Mouse (Mus musculus): ENCODE measurements at regions not wholly inside any gene's neighbourhood (a gene's known extent, or its start where the extent isn't known, plus 50 kb on each side); places are given as distances from the start of the nearest gene placed in this dataset.

- no peak for DNase-seq (ENCODE audit: low spot score in 2 of 2)
These were observed 85.3 kb downstream of the Tfap2a start for GRCm38 (mm10) chr13:40652916-40653315.

DNA sequence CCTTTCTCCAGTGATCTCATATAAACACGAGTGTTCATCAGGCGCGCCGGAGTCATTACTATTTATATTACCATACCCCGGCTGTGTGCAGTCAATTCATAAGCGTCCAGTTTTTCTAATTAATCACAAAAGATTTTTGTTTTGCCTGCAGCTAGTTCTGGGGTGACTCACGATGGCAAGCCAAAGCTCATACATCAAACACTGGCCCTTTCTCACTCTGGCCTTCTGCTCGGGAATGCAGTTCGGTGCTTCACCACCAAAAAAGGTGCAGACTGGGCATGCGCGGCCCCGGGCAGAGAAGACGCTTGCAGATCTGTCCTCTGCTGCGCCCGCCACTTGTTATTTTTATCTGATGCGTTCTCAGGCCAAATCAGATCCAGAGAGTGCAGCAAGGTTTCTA is 87.1 kb downstream of the Tfap2a start:
- DNase-seq (ENCODE audit: low spot score in 2 of 2): peak; percentile 68 to 84

DNA sequence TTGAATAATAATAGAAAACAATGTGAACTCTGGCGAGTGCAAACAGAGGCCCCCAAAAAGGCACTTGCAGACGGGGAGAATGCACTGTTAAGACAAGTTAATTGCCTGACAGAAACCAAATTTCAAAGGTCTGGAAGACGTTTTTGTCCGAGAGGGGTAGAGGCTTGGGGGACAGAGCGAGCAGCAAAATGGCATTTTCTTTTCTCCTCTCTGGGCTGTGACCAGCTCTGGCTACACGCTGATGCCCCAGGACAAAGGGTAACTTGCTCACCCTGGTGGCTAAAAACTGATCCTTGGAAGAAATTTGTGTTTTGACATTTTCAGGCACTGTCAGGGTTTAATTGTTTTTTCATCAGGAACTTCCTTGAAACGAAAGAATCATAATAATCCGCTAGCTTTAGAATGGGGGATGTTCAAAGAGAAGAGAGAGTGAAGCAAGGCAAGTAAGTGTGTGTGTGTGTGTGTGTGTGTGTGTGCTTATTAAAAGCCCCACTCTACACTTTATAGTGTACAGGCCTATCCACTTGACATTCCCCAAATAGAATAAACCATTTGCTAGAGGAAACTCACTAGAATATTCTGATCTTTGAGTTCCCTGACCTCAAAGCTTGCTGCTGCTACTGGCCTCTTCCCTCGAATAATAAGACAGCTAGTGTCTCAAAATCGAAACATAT is 88.0 kb downstream of the Tfap2a start:
- no peak for DNase-seq (ENCODE audit: low spot score in 2 of 2)

DNA sequence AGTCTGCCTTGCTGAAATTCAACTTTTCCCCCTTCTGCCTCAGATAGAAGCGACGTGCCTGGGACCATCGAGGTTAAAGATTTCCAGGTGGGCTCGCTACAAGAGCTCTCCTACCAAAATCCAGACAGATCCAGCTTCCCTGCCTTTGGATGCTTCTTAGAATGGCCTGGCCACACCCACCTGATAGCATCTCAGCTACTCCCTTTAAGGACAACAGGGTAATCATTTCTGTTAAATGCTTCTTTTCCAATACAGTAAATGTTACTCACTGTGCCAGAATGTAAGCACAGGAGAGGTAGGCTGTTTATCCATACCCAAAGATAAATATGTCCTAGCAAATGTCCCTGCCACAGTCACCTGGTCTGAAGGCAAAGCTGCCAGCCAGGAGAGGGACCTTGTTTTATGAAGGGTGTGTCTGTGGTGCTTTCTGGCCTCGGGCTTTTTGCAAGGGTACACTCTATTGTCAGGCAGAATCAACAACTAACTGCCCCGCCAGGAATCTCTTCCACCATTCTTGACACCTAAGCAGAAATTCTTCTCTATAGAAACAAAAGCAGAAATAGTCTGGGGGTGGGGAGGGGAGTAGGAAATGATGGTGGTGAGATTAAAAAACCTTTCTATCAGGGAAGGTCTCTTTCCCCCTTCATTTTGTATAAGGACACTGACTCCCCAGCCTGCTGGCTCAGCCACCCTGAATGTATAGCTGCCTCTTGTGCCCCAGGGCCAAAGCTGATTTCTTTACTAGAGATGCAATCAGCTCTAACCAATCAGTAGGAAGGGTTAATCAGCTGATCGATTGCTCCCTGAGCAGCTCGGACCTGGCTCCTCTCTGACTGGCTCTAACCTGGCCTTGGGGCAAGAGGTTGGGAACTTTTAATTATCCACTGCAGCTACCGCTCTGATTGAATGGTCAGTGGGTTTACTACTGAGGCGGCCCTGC is 88.8 kb downstream of the Tfap2a start:
- no peak for DNase-seq (ENCODE audit: low spot score in 2 of 2)

DNA sequence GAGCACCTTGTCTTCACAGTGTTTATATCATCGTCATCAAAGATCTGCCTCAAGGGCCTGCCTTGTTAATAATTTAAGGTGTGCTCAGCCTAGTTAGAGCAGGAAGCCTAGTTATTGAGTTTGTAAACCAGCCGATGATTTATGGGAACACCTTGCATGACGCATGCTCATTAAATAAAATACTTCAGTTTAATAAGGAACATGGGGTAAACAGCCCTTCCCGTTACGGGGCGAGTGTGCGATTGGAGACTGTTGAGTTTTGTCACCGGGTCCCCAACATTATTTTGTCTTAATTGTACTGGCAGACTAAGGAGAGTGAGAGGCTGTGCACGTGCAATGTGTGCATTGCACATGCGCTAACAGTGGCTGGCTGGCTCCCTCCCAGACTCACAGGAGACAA is 92.0 kb downstream of the Tfap2a start:
- no peak for DNase-seq (ENCODE audit: low spot score in 2 of 2)

- DNase-seq (ENCODE audit: low spot score in 2 of 2): no peak
These were observed 92.5 kb downstream of the Tfap2a start for GRCm38 (mm10) chr13:40645646-40646045.

DNA sequence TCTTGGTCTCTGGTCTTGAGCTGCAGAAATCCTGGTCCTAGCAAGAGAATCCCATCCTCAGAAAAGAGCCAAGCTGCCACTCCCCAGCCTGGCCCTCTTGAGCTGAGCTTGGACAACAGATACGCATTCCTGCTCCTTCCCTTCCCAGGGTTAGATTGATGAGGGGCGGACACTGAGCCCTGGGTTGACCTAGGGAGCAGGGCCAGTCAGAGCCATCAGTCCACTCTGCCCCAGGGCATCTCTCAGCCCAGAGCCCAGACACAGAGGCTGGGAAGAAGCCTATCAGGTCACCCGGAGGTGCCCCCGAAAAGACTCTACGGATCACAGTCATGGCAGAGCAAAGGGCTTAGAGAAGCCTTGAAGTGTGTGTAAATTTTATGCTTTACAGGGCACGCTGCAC is 95.2 kb downstream of the Tfap2a start:
- no peak for DNase-seq (ENCODE audit: low spot score in 2 of 2)

DNA sequence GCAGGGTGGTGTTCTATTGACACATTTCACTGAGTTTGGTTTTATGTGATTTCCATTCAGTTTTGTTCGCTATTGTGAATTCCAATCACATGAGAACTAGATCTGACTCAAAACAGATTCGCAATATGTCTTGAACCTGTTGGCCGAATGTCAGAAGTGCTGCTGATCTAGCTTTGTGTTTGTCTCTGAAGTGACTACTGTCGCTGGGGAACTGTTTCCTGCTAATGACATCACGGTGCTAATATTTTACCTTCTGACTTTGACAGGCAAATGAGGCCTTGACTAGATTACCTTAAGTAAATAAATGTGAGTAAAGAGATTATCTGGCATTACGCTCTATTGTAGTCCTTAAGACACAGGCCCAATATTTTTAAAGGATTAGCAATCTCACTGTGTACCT is 100.9 kb downstream of the Tfap2a start:
- no peak for DNase-seq (ENCODE audit: low spot score in 2 of 2)

GRCm38 (mm10) chr13:40617881-40618280 is 120.3 kb downstream of the Tfap2a start:
- DNase-seq (ENCODE audit: low spot score in 2 of 2): no peak

- no peak for DNase-seq (ENCODE audit: low spot score in 2 of 2)
These were observed 129.7 kb downstream of the Tfap2a start for GRCm38 (mm10) chr13:40608526-40608925.

DNA sequence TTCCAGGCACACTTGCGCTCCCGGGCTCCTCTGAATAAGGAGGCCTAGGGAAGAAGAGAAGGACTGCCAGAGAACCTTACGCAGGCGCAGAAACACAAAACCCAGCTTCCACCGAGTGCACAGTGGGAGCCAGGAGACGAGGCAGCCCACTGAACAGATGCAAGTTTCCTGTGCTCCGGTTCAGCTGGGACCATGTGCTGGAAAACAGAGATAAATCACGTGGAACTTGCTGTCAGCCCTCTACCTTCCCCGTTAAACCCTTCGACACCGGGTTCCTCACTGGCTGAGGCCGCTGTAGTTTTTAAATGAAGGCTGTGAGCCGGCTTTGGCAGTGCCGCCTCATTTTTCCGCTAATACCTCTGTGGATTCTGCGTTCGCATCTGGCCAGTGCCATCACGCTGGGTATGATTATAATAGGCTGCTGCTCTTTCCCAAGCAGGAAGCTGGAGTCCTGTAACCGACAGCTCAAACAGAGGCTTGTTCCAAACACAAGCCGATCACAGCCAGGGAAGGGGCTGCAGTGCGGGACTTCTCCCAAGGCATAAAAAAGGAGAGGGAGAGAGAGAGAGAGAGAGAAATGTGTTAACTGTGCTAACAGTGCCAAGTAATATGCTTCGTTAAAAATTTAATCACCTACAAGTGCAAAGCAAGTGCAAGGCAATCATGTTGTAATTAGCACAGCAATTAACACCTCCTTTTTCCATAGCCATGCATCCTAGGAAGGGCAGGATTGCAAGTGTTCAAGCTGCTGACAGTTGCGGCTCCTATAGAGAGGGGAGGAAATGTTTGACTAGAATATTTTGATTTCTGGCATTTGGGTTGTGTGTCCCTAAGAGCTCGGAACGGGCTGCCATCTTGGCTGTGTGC is 131.5 kb downstream of the Tfap2a start:
- DNase-seq (ENCODE audit: low spot score in 2 of 2): peak; percentile 7 to 15

DNA sequence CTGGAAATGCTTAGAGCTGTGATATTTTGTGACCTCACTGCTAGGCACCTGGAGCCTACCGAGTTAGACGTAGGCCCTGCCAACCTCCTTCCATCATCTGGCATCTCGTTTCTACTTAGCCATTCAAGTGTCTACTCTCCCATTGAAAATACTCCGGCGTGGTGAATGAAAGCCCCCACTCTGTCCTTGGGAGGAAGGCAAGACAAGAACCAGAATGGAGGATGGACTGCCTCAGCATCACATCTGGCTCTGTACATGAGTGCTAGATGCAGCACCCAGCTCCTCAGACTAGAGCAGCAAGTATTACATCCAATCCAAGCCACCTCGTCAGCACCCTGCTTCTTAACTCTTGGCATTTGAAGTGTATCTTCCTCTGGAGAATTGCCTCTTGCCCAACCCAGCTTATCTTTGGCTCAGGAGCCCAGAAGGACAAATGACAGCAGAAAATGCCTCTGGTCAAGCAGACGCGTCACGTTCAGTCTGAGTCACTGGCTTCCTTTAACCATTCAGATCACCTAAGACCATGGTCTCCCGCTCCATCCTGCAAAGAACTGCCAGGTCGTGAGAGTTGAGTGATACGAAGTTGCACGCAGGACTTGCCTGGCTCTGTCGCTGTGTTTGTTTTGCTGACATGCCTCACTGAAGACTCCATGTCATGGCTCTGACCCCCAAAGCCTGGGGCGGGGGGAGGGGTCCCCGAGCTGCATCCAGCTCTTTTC is 132.3 kb downstream of the Tfap2a start:
- no peak for DNase-seq (ENCODE audit: low spot score in 2 of 2)

GRCm38 (mm10) chr13:40574981-40575745 is 163.0 kb downstream of the Tfap2a start:
- DNase-seq (ENCODE audit: low spot score in 2 of 2): no peak

GRCm38 (mm10) chr13:40569461-40569860 is 168.7 kb downstream of the Tfap2a start:
- no peak for DNase-seq (ENCODE audit: low spot score in 2 of 2)

DNA sequence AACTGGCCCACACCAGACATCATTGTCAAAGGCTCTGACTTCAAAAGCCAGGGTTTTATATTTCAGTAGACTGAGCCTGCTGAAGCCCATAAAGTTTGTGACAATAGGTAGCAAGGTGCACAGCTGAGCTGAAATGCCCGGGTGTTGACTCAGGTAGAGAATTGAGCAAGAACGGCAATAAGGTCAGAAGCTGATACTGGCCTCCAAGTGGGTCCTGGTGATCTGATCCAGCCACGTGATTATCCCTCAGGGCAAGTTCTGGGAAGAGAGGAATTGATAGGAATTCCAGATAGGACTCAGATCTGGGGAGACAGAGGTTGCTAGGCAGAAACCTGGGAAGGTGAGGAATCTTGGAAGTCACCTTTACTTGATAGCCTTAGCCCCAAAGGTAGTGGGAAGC is 170.4 kb downstream of the Tfap2a start:
- DNase-seq (ENCODE audit: low spot score in 2 of 2): no peak

- DNase-seq (ENCODE audit: low spot score in 2 of 2): no peak
These were observed 173.8 kb downstream of the Tfap2a start for GRCm38 (mm10) chr13:40564351-40564750.

DNA sequence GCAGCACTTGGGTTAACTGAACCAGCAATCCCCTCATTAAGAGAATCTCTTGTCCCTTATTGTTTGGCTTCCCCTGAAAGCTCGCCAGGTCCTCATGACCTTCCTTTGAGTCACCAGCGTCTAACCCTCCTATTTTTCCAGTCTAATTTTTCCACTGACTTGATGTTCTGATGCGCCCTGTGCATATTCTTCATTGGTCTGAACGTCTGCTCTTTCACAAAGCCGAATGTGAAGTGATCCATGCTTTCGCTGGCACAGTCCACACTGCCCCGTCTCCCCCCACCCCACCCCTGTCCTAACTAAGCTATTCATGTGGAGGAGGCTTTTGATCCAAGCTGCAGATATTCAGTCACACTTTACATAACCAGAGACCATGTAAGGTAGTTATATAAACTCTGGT is 183.8 kb downstream of the Tfap2a start:
- no peak for DNase-seq (ENCODE audit: low spot score in 2 of 2)

DNA sequence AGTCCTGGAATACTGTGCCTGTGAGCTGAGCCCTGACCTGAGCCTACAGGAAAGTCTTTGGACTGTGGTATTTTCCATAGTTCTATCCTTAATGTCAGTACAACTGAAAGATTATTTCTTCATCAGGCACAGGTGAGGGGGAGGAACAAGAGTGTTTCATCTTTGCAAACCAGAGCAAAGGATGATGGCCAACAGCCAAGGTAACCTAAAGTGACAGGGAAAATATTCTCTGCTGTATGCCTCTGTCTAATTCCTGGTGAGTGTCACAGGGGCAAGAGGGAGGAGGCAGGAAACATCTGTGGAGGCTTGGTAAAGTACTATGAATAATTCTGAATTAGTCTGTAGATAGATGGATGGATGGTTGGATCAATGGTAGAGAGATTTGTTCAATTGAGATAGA is 164.3 kb upstream of the Ofcc1 start:
- no peak for DNase-seq (ENCODE audit: low spot score in 2 of 2)

GRCm38 (mm10) chr13:40523115-40523514 is 161.9 kb upstream of the Ofcc1 start:
- no peak for DNase-seq (ENCODE audit: low spot score in 2 of 2)

GRCm38 (mm10) chr13:40518180-40518579 is 156.9 kb upstream of the Ofcc1 start:
- no peak for DNase-seq (ENCODE audit: low spot score in 2 of 2)

Measured in left cerebral cortex, adult 8-10 months (tissue).